Mouse (Mus musculus) C2C12 (cell line): ENCODE results near the gene Prdx6. TPM values are rescaled to one million over a fixed set of nuclear protein-coding genes. Genes with fewer than 3 reads are reported as not detected.

Experiments
- H3K27me3 ChIP-seq: one replicate; pipeline ENCODE4 v1.6.1; 2011; ENCODE audit not compliant: control insufficient read depth, insufficient read depth, insufficient read length
- H3K36me3 ChIP-seq: one replicate; pipeline ENCODE4 v1.6.1; 2011; ENCODE audit not compliant: control insufficient read depth, insufficient read depth
- H3K4me3 ChIP-seq: one replicate; pipeline ENCODE4 v1.5.1; 2011; ENCODE audit warnings: mild to moderate bottlenecking, control low read depth; ENCODE audit not compliant: poor library complexity, insufficient read depth, severe bottlenecking
- H3K79me2 ChIP-seq: one replicate; pipeline ENCODE4 v1.6.1; 2011; ENCODE audit not compliant: control insufficient read depth, insufficient read depth
- H3K79me3 ChIP-seq: one replicate; pipeline ENCODE4 v1.6.1; 2011; ENCODE audit warnings: low read depth, control low read depth
- H3ac ChIP-seq: one replicate; pipeline ENCODE3; 2011; ENCODE audit warnings: low read depth; ENCODE audit not compliant: control insufficient read depth, insufficient read length
- CEBPB ChIP-seq: IDR thresholded peaks from one replicate; pipeline ENCODE4 v1.6.1; 2011; ENCODE audit warnings: low read depth, mild to moderate bottlenecking, control low read depth, moderate library complexity
- CTCF ChIP-seq: IDR thresholded peaks from one replicate; pipeline ENCODE4 v1.5.1; 2011; ENCODE audit not compliant: control insufficient read depth, insufficient read depth, insufficient read length
- FOSL1 ChIP-seq: IDR thresholded peaks from one replicate; pipeline ENCODE4 v1.8.0; 2011; ENCODE audit warnings: mild to moderate bottlenecking, low read length; ENCODE audit not compliant: poor library complexity, insufficient read depth, severe bottlenecking
- MAX ChIP-seq: IDR thresholded peaks from one replicate; pipeline ENCODE4 v1.6.1; 2011; ENCODE audit warnings: mild to moderate bottlenecking, control low read depth
- MYOD1 ChIP-seq: IDR thresholded peaks from one replicate; pipeline ENCODE4 v1.6.1; 2011; ENCODE audit warnings: low read depth; ENCODE audit not compliant: control insufficient read depth, insufficient read length
- MYOG ChIP-seq: IDR thresholded peaks from one replicate; pipeline ENCODE4 v1.6.1; 2011; ENCODE audit not compliant: control insufficient read depth, insufficient read length; ENCODE audit errors: extremely low read depth
- USF1 ChIP-seq: IDR thresholded peaks from one replicate; pipeline ENCODE4 v1.6.1; 2011; ENCODE audit warnings: low read depth, mild to moderate bottlenecking, control low read depth, moderate library complexity
- polyA plus RNA-seq: library from polyadenylated mRNA; unstranded; fragments of >200 nt; fragmentation: generic; extraction: Trizol; gene quantifications from one replicate; pipeline ENCODE4 v1.2.1, GENCODE M21; 2012; ENCODE audit warnings: missing spikeins

Prdx6 gene
- polyA plus RNA-seq, 1 experiment: 300 TPM

DNA sequence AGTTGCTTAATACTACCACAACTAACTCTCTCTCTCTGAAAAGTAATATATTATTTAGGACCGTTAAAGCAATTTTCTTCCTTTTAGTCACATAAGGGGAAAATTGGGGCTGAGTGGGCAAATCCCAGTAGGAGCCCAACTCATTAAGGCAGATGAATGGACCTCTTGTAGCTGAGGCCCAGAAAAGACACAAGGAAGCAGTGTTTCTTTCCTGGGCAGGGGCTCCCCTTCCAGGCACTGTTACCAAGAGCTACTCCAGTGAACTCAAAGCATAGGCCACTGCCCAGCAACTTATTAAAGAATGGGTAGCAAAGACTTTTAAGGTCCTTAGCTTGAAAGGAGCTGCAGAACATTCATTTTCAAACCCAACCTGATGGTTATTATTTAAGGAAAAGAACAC lies 22.5 kb upstream of the Prdx6 start:
- Histone ChIP-seq H3K4me3 (no peak overlapping the region), H3K79me3 (no peaks in the 10 kb centered on the region), H3K36me3 (no peaks in the 10 kb centered on the region), H3K79me2 (no peaks in the 10 kb centered on the region), H3K27me3 (no peaks in the 10 kb centered on the region), H3ac (no peak overlapping the region)
- TF ChIP-seq CTCF: no peak
- no peak for TF ChIP-seq MAX
- TF ChIP-seq MYOG: no peak
- no peak for TF ChIP-seq FOSL1
- no peak for TF ChIP-seq CEBPB
- TF ChIP-seq MYOD1: no peak
- no peak for TF ChIP-seq USF1

DNA sequence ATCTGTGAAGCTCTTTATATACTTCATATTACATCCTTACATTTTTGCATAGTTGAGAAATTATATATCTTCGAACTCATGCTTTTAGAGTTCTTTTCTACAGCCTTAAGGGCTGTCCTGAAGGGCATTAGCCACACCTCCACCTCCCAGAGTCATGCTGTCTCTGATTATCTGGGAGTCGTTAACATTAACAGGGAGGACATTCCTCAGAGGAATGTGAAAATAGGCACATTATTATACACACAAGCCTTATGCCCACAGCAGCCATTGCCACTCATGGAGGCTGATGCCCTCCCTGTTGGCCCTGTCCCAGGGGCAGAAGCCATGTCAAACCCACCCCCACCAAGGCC lies 20.4 kb upstream of the Prdx6 start:
- Histone ChIP-seq H3K4me3 (no peak overlapping the region), H3K27me3 (no peaks in the 10 kb centered on the region), H3ac (no peak overlapping the region), H3K36me3 (no peaks in the 10 kb centered on the region), H3K79me3 (no peaks in the 10 kb centered on the region), H3K79me2 (no peaks in the 10 kb centered on the region)
- TF ChIP-seq CTCF (no peak), USF1 (no peak), FOSL1 (no peak)

DNA sequence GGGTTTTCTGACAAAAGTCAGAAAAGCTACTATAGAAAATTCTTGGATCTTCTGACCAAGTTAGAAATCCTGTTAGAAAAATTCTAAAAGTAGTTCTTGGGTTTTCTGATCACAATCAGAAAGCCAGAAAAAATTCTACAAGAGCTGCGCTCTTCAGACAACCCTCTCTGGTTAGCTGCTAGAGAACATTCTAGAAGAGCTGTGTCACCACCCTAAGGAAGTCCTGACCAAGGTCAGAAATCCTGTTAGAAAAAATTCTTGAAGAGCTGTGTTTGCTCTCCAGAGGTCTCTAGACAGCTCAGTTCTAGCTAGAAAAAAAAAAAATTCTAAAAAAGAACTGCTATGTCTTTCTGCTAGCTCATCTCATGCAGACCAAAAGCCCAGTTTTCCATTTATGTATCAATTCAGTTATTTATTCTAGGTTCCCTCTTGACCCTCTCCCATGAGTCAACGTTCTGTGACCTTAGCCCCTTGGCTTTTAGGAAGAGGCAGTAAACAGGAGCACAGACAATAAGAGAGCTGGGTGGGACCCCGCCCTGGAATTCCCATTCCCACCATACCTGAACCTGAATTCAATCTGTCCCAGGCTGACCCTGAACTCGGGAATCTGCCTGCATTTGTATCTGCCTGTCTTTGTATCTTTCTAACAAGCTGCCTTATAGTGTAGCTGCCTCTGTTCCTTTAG lies 19.9 kb upstream of the Prdx6 start:
- Histone ChIP-seq H3K36me3 (no peaks in the 10 kb centered on the region), H3K79me3 (no peaks in the 10 kb centered on the region), H3K4me3 (no peak overlapping the region), H3K79me2 (no peaks in the 10 kb centered on the region), H3ac (no peak overlapping the region), H3K27me3 (no peaks in the 10 kb centered on the region)
- TF ChIP-seq MYOG (no peak), MYOD1 (no peak), CEBPB (no peak), CTCF (no peak), FOSL1 (no peak), MAX (no peak), USF1 (no peak)

DNA sequence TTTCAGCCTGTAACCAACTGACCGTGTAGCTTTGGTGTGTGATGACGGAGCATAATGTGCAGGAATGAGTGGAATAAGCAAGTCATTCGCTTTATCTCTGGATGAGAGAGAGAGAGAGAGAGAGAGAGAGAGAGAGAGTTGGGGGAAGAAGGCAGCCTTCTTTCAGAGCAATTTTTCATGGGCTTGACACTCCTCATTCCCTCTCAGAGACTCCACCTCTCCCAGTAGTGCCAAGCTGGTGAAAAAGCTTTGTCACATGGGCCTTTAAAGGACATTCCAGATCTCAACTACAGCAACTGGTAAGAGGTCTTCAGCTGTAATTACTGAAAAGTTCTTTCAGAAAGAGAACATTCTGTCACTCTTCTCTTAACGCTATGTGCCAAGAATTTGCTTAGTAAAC lies 18.3 kb upstream of the Prdx6 start:
- no peaks in the 10 kb centered on the region for H3K36me3 ChIP-seq
- H3K79me3 ChIP-seq: no peaks in the 10 kb centered on the region
- H3K79me2 ChIP-seq: no peaks in the 10 kb centered on the region
- H3K4me3 ChIP-seq: no peak overlapping the region
- TF ChIP-seq CTCF (no peak), FOSL1 (no peak)
- H3ac ChIP-seq: no peak overlapping the region
- no peaks in the 10 kb centered on the region for H3K27me3 ChIP-seq

DNA sequence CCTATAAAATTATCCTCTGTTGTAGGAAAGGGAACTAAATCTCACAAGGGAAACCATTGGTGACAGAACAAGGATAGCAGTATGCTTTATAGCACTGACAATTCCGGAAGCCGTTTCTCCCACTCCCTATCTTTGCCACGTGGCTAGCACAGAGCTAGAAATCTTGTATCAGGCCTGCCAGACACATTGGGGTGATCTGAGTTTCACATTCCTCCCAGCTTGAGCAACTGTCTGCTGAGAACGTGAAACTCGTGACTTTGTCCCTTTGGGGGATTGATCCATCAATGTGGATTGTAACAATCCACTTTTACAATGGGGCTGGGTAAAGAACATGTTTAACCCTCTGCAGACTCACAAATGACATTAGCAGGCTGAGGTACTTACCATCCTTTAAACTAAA lies 17.9 kb upstream of the Prdx6 start:
- Histone ChIP-seq H3K79me3 (no peaks in the 10 kb centered on the region), H3K27me3 (no peaks in the 10 kb centered on the region), H3ac (no peak overlapping the region), H3K36me3 (no peaks in the 10 kb centered on the region), H3K79me2 (no peaks in the 10 kb centered on the region), H3K4me3 (no peak overlapping the region)
- TF ChIP-seq MYOG (no peak), MYOD1 (no peak), USF1 (no peak), CTCF (no peak), FOSL1 (no peak), CEBPB (no peak), MAX (no peak)

DNA sequence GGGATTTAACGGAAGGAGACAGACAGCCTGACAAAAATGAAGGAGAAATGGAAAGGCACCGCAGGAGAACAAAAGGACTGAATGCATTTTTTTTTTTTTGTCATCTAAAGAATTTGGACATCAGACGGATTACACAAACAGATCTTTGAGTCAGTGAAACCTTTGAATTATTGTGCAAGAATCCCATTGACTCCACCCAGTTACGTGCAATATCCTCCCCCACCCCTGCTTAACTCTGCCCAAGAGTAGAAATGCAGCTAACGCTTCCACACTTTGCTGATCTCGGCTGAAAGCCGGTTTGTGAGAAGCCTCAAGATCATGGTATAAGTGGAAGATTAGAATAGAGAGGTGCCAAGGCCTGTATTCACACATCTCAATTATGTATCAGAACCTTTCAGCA lies 17.1 kb upstream of the Prdx6 start:
- no peaks in the 10 kb centered on the region for H3K79me3 ChIP-seq
- no peaks in the 10 kb centered on the region for H3K79me2 ChIP-seq
- H3K36me3 ChIP-seq: no peaks in the 10 kb centered on the region
- TF ChIP-seq CEBPB (peak; percentile 50), USF1 (no peak)
- no peak overlapping the region for H3ac ChIP-seq
- H3K27me3 ChIP-seq: no peaks in the 10 kb centered on the region
- H3K4me3 ChIP-seq: no peak overlapping the region

DNA sequence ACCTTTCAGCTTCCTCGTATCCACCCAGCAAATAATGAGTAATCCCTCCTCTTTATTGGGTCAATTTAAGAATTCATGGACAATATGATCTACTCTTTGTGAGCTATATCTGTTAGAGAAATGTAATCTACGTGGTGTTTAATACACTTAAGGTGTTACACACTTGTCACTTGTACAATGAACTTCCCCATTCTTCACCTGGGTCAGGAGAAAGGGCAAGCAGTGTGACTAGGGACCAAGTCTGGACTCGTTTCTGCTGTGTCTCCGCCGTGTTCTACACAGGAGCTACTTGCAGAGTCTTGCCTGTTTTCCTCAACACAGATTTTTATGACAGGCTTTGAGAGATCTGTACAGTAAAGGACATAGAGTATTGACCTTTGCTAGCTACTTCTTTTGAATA lies 13.9 kb upstream of the Prdx6 start:
- H3K79me2 ChIP-seq: no peaks in the 10 kb centered on the region
- H3K27me3 ChIP-seq: no peaks in the 10 kb centered on the region
- H3K36me3 ChIP-seq: no peaks in the 10 kb centered on the region
- no peaks in the 10 kb centered on the region for H3K79me3 ChIP-seq
- TF ChIP-seq CTCF (no peak), FOSL1 (no peak), USF1 (no peak), MAX (no peak), MYOD1 (no peak), CEBPB (no peak), MYOG (no peak)
- no peak overlapping the region for H3K4me3 ChIP-seq
- no peak overlapping the region for H3ac ChIP-seq
